Mouse (Mus musculus): ENCODE measurements at regions not wholly inside any gene's neighbourhood (a gene's known extent, or its start where the extent isn't known, plus 50 kb on each side); places are given as distances from the start of the nearest gene placed in this dataset.

DNA sequence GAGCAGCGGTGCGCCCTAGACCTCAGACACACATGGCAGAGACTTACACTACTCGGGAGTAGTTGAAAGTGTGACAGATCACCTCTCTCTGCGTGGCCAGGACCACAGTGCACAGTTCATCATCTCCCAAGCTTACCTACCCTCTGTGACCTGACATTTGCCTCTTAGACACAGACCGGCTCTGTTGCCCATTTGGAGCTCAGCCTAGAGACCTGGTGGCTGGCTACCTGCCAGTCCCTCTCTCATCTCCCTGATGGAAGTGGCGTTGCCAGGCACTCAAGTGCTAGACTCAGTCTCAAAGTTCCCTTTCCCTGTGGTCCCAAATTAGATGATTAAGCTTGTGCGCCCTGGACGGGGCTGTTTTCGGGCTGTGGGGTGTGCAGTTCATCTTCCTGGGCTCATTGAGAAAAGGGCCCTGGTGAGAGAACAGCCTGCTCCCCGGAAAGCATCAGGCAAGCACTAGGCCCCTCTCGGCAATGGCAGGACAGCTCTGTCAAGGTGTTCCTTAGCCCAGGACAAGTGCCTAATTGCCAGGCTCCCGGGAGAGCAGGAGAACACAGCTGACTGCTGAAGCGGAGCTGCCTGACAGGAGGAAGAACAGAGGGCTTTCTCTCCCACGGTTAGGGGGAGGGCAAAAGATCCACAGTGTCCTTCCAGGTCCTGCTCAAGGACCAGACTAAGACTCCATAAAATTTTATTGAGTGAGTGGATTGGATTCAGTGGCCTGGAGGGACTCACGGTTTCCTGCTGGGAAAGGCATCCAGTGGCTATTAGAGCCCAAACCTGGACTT, 119.5 kb upstream of the A530016L24Rik start:
- WGBS (ENCODE audit: insufficient replicate concordance), result 62% methylated on average over 15 of the region's 15 CpGs
- no peak overlapping the region for H3K27ac ChIP-seq
- no peaks in the 10 kb centered on the region for H3K27me3 ChIP-seq (replicated peaks)
- peaks cover 9% of the 10 kb centered on the region; the same call in 1 of the 2 replicates for H3K9me3 ChIP-seq (replicated peaks)
- H3K36me3 ChIP-seq, result no peaks in the 10 kb centered on the region
- no peak overlapping the region for H3K4me2 ChIP-seq
- H3K4me3 ChIP-seq, result no peak overlapping the region
- H3K4me1 ChIP-seq, result no peaks in the 10 kb centered on the region
- H3K9ac ChIP-seq, result no peak overlapping the region
- no peak for ATAC-seq

- no peak overlapping the region for H3K9ac ChIP-seq
These were observed 116.8 kb upstream of the A530016L24Rik start for GRCm38 (mm10) chr12:112372234-112373050.

GRCm38 (mm10) chr12:112373966-112374365, 115.3 kb upstream of the A530016L24Rik start:
- 68% methylated on average over 7 of the region's 7 CpGs for WGBS (ENCODE audit: insufficient replicate concordance)
- ATAC-seq, result no peak
- Histone ChIP-seq H3K36me3 (no peaks in the 10 kb centered on the region), H3K4me1 (no peaks in the 10 kb centered on the region), H3K27ac (no peak overlapping the region), H3K27me3 (replicated peaks) (no peaks in the 10 kb centered on the region; the same call in 1 of the 2 replicates), H3K4me2 (no peak overlapping the region), H3K9me3 (replicated peaks) (no peaks in the 10 kb centered on the region), H3K9ac (no peak overlapping the region), H3K4me3 (no peak overlapping the region)

More at GRCm38 (mm10) chr12:112372234-112373050, 116.8 kb upstream of the A530016L24Rik start:
- Histone ChIP-seq H3K27me3 (replicated peaks) (no peaks in the 10 kb centered on the region), H3K9me3 (replicated peaks) (no peaks in the 10 kb centered on the region), H3K4me2 (no peak overlapping the region), H3K4me3 (no peak overlapping the region), H3K36me3 (no peaks in the 10 kb centered on the region), H3K27ac (no peak overlapping the region), H3K4me1 (no peaks in the 10 kb centered on the region)
- no peak for ATAC-seq
- WGBS (ENCODE audit: insufficient replicate concordance), result 66% methylated on average over 14 of the region's 14 CpGs

DNA sequence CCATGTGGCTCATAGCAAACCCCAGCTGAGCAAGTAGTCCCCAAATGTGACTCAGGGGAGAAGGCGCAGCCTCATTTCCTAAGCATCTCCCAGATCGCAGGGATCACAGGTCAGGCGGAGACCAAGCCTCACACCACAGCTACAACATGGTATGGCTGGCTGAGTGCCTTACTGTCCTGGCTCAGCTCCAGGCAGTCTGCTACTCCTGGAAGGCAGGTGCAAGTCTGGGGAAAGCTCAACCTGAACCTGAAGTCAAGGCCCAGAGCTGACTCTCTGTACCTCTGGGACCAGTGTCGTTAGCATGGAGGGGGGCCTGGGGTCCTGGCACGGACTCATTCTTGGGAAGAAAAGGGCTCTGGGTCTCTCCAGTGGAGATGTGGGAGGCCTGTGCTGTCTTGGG, 113.0 kb upstream of the A530016L24Rik start:
- no peak for ATAC-seq
- Histone ChIP-seq H3K4me2 (no peak overlapping the region), H3K27me3 (replicated peaks) (no peaks in the 10 kb centered on the region; the same call in 1 of the 2 replicates), H3K4me1 (no peaks in the 10 kb centered on the region), H3K27ac (no peak overlapping the region), H3K4me3 (no peak overlapping the region), H3K9me3 (replicated peaks) (no peaks in the 10 kb centered on the region), H3K36me3 (no peaks in the 10 kb centered on the region), H3K9ac (no peak overlapping the region)
- 76% methylated on average over 5 of the region's 5 CpGs for WGBS (ENCODE audit: insufficient replicate concordance)

DNA sequence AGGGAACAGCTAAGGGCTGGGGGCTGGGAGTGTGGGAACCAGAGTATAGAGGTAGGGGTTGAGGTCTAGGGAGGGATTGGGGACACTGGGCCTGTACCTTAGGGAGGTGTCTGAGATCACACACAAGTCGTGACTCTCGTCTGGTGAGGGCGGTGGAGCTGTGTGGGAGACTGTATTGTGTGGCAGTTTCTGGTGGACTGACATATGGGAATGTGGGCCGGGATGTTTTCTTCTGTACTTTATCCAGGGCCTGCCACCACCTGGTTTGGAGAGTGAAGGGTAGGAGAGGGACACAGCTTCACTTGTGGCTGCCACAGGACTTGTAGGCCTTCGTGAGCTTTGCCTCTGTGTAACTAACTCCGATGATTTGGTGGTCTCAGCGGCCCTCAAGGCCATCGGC, 112.5 kb upstream of the A530016L24Rik start:
- Histone ChIP-seq H3K9me3 (replicated peaks) (no peaks in the 10 kb centered on the region), H3K27ac (no peak overlapping the region), H3K4me2 (no peak overlapping the region), H3K27me3 (replicated peaks) (no peaks in the 10 kb centered on the region; the same call in 1 of the 2 replicates), H3K36me3 (no peaks in the 10 kb centered on the region), H3K9ac (no peak overlapping the region), H3K4me3 (no peak overlapping the region), H3K4me1 (no peaks in the 10 kb centered on the region)
- no peak for ATAC-seq
- WGBS (ENCODE audit: insufficient replicate concordance), result 57% methylated on average over 8 of the region's 8 CpGs

GRCm38 (mm10) chr12:112378482-112379243, 110.6 kb upstream of the A530016L24Rik start:
- Histone ChIP-seq H3K27ac (no peak overlapping the region), H3K9me3 (replicated peaks) (no peaks in the 10 kb centered on the region), H3K36me3 (no peaks in the 10 kb centered on the region), H3K9ac (no peak overlapping the region), H3K4me1 (no peaks in the 10 kb centered on the region), H3K4me2 (no peak overlapping the region), H3K4me3 (no peak overlapping the region), H3K27me3 (replicated peaks) (no peaks in the 10 kb centered on the region; the same call in 1 of the 2 replicates)
- ATAC-seq, result no peak
- WGBS (ENCODE audit: insufficient replicate concordance), result 64% methylated on average over 13 of the region's 13 CpGs

GRCm38 (mm10) chr12:112387836-112388235, 101.4 kb upstream of the A530016L24Rik start:
- 57% methylated on average over 9 of the region's 9 CpGs for WGBS (ENCODE audit: insufficient replicate concordance)
- ATAC-seq, result no peak
- H3K4me1 ChIP-seq, result no peaks in the 10 kb centered on the region

DNA sequence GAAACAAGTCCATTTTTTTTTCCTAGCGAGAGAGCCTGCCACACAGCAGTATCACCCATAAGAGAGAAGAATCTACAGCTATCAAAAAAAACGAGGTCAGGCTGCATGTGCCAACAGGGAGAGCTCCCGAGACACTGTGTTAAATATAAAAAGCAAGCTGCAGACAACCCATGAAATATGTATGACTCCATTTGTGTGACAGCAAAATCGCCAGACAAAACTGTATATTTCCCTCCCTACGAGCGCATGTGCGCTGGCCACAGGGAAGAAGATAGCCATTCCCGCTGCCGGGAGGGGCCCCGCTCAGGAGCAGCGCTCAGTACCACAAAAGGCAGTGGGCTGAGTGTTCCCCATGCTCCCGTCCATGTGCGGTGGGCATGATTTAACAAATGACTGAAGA, 93.3 kb upstream of the A530016L24Rik start:
- Histone ChIP-seq H3K9ac (no peak overlapping the region), H3K36me3 (no peaks in the 10 kb centered on the region), H3K4me2 (no peak overlapping the region), H3K4me1 (no peaks in the 10 kb centered on the region), H3K9me3 (replicated peaks) (no peaks in the 10 kb centered on the region), H3K27ac (no peak overlapping the region), H3K27me3 (replicated peaks) (no peaks in the 10 kb centered on the region; the same call in 1 of the 2 replicates), H3K4me3 (no peak overlapping the region)
- WGBS (ENCODE audit: insufficient replicate concordance), result 76% methylated on average over 13 of the region's 13 CpGs
- ATAC-seq, result no peak

More at GRCm38 (mm10) chr12:112387836-112388235, 101.4 kb upstream of the A530016L24Rik start:
- no peak overlapping the region for H3K4me2 ChIP-seq
- no peaks in the 10 kb centered on the region for H3K36me3 ChIP-seq
- H3K9ac ChIP-seq, result no peak overlapping the region
- no peak overlapping the region for H3K27ac ChIP-seq
- H3K4me3 ChIP-seq, result no peak overlapping the region
- H3K27me3 ChIP-seq (replicated peaks), result no peaks in the 10 kb centered on the region
- H3K9me3 ChIP-seq (replicated peaks), result no peaks in the 10 kb centered on the region

GRCm38 (mm10) chr12:112403688-112404240, 85.5 kb upstream of the A530016L24Rik start:
- no peaks in the 10 kb centered on the region for H3K27me3 ChIP-seq (replicated peaks)
- 71% methylated on average over 11 of the region's 11 CpGs for WGBS (ENCODE audit: insufficient replicate concordance)
- ATAC-seq, result no peak
- no peak overlapping the region for H3K4me2 ChIP-seq
- no peaks in the 10 kb centered on the region for H3K36me3 ChIP-seq
- H3K27ac ChIP-seq, result no peak overlapping the region
- H3K9me3 ChIP-seq (replicated peaks), result no peaks in the 10 kb centered on the region
- no peak overlapping the region for H3K4me3 ChIP-seq
- no peaks in the 10 kb centered on the region for H3K4me1 ChIP-seq
- H3K9ac ChIP-seq, result no peak overlapping the region

- H3K9me3 ChIP-seq (replicated peaks), result no peaks in the 10 kb centered on the region
- H3K4me1 ChIP-seq, result no peaks in the 10 kb centered on the region
- WGBS (ENCODE audit: insufficient replicate concordance), result 68% methylated on average over 12 of the region's 12 CpGs
- ATAC-seq, result no peak
- no peak overlapping the region for H3K4me2 ChIP-seq
- H3K27ac ChIP-seq, result no peak overlapping the region
- H3K4me3 ChIP-seq, result no peak overlapping the region
- no peaks in the 10 kb centered on the region for H3K36me3 ChIP-seq
- H3K27me3 ChIP-seq (replicated peaks), result no peaks in the 10 kb centered on the region
- no peak overlapping the region for H3K9ac ChIP-seq
These were observed 84.9 kb upstream of the A530016L24Rik start for GRCm38 (mm10) chr12:112404338-112404737.

DNA sequence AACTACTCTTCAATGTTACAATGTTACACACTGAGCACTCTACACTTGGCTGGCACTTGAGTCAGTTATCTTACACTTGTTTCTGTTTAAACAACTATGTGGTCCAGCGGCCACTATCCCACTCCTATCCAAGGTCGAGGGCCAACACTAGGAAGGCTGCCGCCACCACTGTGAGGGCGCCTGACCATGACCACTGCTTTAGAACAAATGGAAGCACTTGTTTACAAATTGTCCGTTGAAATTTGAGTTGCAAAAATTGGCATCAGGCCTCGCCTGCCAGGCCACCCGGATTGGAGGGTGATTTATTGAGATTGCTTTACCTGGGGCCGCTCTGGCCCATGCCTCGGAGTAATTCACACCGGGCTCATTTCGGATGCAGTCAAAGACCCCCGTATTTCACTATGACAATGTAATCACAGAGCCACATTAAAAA, 83.5 kb upstream of the A530016L24Rik start:
- H3K9me3 ChIP-seq (replicated peaks), result no peaks in the 10 kb centered on the region
- H3K27me3 ChIP-seq (replicated peaks), result no peaks in the 10 kb centered on the region
- no peak overlapping the region for H3K9ac ChIP-seq
- no peak overlapping the region for H3K4me2 ChIP-seq
- WGBS (ENCODE audit: insufficient replicate concordance), result 75% methylated on average over 12 of the region's 12 CpGs
- H3K36me3 ChIP-seq, result no peaks in the 10 kb centered on the region
- no peaks in the 10 kb centered on the region for H3K4me1 ChIP-seq
- H3K27ac ChIP-seq, result no peak overlapping the region
- no peak overlapping the region for H3K4me3 ChIP-seq
- ATAC-seq, result no peak
